Mouse (Mus musculus) frontal cortex, postnatal 10 days (tissue): ENCODE results near the gene Pccb.

ENCODE experiments used
- DNase-seq, 2 experiments: peaks; one replicate each; pipeline ENCODE4 v3.0.0; 2022; ENCODE audit warnings: low spot score in 2 of 2, mixed read lengths in 1 of 2

Pccb gene

GRCm38 (mm10) chr9:101045710-101046338 lies 11.1 kb upstream of the Pccb start:
- DNase-seq = no peak

GRCm38 (mm10) chr9:101042249-101042648 lies 7.6 kb upstream of the Pccb start:
- DNase-seq = no peak

DNA sequence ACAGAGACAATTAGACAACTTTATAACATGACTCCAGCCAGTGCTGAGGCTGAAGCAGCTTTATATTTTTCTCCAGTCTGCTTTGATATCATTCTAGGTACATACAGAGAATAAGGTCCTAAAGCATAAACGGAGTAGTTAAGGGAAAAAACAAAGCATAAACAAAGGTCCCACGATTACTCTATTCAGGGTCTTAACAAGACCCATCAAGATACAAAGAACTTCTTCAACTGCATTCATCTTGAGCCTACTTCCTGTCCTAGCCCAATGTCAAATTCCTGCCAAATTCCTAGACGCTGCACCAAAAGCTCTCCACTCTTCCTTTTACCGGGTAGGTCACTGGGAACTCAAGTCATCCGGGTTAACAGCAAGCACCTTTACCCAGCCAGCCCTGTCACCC lies 6.8 kb upstream of the Pccb start:
- DNase-seq = no peak

DNA sequence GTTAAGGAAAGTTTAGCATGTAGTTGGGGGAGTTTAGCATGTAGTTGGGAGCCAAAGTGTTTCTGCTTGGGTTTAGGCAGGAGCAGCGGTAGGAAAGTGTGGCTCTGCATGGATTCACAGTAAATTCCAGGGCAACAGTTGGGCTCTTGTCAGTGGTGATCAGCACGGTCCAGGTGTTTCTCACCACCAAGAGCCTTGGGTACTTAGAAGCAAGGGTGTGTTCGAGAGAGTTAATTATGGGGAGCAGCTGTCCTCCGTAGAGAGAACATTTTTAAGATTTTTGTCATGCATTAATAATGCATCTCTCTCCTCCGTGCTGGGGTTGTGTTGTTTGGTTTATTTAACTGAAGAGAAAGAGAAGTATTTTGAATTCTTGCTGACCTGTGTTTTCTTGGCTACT lies 3.9 kb upstream of the Pccb start:
- no peak for DNase-seq

DNA sequence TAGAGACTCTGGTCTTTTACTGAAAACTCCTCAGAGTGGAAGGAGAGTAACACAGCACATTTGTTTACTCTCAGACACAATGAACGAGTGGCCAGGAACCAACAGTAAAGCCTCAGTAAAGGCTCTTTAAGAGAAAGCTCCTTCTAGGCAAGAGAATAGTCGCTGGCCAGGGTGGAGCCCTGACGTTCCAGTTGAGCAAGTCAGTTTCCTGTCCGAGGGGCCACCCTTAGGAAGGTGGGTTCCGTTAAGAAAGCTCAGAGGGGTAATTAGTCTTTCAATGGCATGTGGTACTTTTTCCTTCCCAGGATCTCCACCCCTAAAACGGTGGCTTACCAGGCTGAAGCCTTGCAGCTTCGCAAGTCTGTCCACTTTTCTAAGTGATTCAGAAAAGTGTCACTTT lies 2.7 kb upstream of the Pccb start:
- no peak for DNase-seq

GRCm38 (mm10) chr9:101036876-101037275 lies 2.2 kb upstream of the Pccb start:
- no peak for DNase-seq

DNA sequence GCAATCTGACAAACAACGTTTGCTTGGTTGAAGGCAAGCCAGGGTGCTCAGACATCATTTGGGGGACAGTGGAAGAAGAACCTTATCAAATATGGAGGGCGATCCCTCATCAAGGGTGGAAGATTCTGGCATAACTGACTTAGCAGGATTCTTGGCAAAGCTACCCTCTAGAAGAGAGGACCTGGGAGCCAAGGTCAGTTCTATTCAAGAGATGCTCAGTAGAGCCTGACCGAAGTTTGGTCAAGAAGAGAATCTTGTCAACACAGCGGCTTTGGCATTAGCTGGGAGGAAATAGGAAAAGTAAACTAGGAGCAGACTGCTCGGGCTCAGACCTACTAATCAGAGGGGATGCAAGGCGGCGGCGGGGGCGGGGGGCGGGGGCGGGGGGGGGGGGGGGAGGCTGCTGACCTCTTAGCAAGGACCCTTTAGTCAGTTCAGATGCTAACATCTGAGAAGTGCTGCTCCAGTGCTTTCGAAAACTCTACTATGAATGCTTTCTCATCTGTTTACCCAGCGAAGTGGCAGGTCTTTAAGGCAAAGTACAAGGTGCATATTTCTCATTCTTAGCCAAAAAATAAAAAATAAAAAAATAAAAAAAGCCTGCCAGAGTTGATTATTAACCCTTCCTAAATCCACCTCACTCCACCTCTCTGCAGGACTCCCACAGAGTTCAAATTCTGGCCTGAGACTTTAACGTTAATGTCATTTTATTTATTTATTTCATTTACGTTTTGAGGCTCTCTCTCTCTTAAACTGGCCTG lies 1.3 kb upstream of the Pccb start:
- no peak for DNase-seq

DNA sequence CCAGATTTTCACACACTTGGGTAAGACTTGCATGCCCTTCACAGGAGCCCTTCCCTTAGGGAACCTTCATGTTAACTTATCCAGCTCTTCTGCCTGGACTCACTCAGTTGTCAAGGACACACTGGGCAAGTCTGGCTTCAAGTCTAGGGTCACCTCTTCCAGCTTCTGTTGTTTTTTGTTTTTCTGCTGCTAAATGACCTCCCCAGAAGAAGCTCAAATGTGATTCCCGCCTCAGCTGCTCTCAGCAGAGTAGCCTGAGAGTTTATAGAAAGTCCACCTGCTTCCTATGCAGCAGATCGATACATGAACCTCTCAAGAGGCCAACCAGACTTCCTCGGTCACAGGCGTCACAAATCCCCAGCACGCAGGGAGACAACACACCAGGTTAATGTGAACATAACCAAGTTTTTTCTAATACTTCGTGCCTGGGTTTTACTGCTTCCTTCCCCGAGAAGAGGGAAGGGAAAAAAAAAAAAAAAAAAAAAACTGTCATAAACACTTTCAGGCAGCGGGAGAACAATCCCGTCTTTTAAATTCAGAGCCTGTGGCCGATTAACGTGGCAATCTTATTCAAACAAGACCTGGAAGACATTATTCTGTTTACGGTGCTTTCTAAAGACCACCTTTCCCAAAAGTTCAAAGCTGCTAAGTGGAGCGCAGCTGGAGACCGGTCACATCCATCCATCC lies 794 bp downstream of the Pccb start:
- DNase-seq = no peak

GRCm38 (mm10) chr9:101018768-101019167 lies 15.9 kb downstream of the Pccb start:
- DNase-seq = no peak

GRCm38 (mm10) chr9:101017734-101018516 lies 16.8 kb downstream of the Pccb start:
- DNase-seq = no peak

GRCm38 (mm10) chr9:101015324-101015723 lies 19.4 kb downstream of the Pccb start:
- no peak for DNase-seq

DNA sequence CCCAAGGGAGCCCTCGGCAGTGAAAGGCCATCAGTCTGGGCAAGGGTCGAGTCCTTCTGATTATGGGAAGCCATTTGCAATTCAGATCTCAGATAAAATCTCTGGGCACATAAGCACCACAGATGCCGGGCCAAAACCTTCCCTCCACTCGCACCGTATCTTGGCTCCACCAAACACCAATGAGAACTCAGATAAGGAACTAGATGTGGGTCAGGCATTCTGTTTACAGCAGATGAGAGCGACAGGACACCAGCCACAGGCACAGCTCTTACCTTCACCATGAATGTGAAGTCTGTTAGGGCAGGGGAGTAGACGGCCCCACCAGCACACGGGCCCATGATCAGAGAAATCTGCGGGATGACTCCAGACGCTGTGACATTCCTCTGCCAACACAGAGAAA lies 22.3 kb downstream of the Pccb start:
- DNase-seq = no peak

DNA sequence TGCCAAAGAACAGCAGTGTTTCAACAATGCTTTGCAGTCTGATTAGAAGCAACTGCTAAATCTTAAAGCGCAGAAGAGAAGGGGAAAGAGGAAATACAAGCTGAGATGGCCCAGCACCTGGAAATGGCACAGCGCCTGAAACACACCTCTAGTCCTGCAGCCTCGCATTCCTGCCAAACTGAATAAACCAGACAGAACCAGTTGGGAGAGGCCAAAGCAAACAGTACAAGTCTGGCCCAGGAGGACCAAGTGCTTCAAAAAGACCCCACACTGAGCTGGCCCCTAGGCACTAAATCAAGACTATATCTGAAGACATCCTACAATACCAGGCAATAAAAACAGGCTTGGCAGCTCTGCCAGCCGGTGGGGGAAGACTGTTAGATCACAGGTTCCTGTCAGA lies 28.8 kb downstream of the Pccb start:
- no peak for DNase-seq

GRCm38 (mm10) chr9:101003302-101003701 lies 31.4 kb downstream of the Pccb start:
- DNase-seq = no peak

DNA sequence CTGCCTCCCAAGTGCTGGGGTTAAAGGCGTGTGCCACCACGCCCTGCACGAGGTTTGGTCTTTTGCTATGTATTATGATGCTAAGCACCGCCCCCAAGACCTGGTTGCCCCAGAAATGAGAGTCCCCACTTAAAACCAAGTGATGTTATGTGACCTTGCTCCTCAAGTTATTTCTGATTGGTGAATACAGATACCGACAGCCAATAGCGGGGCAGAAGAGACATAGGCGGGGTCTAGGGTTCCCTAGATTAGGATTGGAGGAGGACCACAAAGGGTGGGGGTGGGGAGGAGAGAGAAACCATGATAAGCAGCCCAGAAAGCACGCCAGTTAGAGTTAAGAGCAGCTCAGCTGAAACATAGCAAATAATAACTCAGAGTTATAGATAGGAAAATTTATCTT lies 31.9 kb downstream of the Pccb start:
- DNase-seq = no peak

DNA sequence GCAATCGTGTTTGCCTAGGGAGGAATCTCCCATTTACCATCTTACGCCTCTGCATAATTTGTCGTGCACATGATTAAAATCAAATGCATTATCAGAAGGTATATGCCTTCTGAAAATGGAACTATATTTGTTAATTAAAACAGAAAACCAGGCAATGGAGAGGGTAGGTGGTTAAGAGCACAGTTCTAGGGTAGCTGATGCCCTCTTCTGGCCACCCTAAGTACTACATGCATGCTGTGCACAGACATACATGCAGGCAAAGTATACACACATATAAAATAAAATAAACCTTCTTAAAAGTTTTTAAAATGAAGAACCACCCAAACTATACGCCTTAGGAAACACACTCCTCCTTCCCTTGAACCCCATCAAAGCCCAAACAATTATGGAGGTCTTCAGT lies 32.6 kb downstream of the Pccb start:
- no peak for DNase-seq

GRCm38 (mm10) chr9:100997138-100997537 lies 37.6 kb downstream of the Pccb start:
- no peak for DNase-seq

- no peak for DNase-seq
These were observed 40.8 kb downstream of the Pccb start for GRCm38 (mm10) chr9:100993937-100994336.

- no peak for DNase-seq
These were observed 42.5 kb downstream of the Pccb start for GRCm38 (mm10) chr9:100992191-100992590.

GRCm38 (mm10) chr9:100991321-100991720 lies 43.4 kb downstream of the Pccb start:
- DNase-seq = no peak

- DNase-seq = no peak
These were observed 44.1 kb downstream of the Pccb start for GRCm38 (mm10) chr9:100990609-100991008.

DNA sequence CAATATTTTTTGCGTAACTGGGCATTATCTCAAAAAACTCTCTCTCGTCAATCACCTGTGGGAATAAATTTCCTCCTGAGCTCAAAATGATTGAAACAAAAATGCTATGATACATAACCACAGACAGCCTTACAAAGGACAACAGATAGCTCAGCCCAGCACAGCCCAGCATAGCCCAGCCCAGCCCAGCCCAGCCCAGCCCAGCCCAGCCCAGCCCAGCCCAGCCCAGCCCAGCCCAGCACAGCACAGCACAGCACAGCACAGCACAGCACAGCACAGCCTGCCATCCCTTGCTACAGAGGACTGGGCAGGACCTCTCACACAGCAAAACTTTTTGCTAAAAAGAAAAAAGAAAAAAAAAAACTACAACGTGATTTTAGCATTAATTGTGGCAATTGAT lies 46.8 kb downstream of the Pccb start:
- DNase-seq = no peak
